Mouse (Mus musculus) intestine, embryonic 16.5 days (tissue): ENCODE measurements at regions not wholly inside any gene's neighbourhood (a gene's known extent, or its start where the extent isn't known, plus 50 kb on each side); places are given as distances from the start of the nearest gene placed in this dataset.
A peak's percentile ranks its signal among the peaks of the same experiment; 100 is the strongest.

ENCODE experiments used
- ATAC-seq: fragments of 200-750 bp; cut with Nextera tagmentation; 2 replicates; pipeline ENCODE4 v1.8.0; 2017; ENCODE audit warnings: moderate TSS enrichment, moderate library complexity
- H3K27ac ChIP-seq: fragments of 300-500 bp; sonication (generic); 2 replicates; pipeline ENCODE4 v1.5.1; 2014; ENCODE audit warnings: mild to moderate bottlenecking, low read length
- H3K27me3 ChIP-seq: fragments of 300-500 bp; sonication (generic); replicated peaks from 2 replicates; pipeline ENCODE4 v1.6.1; 2014; ENCODE audit warnings: low read length, control low read depth, mixed read lengths; ENCODE audit not compliant: control insufficient read depth, insufficient read depth
- H3K36me3 ChIP-seq: fragments of 300-500 bp; sonication (generic); 2 replicates; pipeline ENCODE4 v1.6.1; 2014; ENCODE audit warnings: low read length, control low read depth; ENCODE audit not compliant: control insufficient read depth, insufficient read depth
- H3K4me1 ChIP-seq: fragments of 300-500 bp; sonication (generic); 2 replicates; pipeline ENCODE4 v1.6.1; 2014; ENCODE audit warnings: low read length, control low read depth, mixed read lengths; ENCODE audit not compliant: control insufficient read depth, insufficient read depth
- H3K4me2 ChIP-seq: fragments of 300-500 bp; sonication (generic); 2 replicates; pipeline ENCODE4 v1.6.1; 2014; ENCODE audit warnings: low read depth, low read length, control low read depth
- H3K4me3 ChIP-seq: fragments of 300-500 bp; sonication (generic); 2 replicates; pipeline ENCODE4 v1.5.1; 2014; ENCODE audit warnings: mild to moderate bottlenecking, low read length
- H3K9ac ChIP-seq: fragments of 300-500 bp; sonication (generic); 2 replicates; pipeline ENCODE4 v1.6.1; 2014; ENCODE audit warnings: low read depth, low read length
- H3K9me3 ChIP-seq: fragments of 300-500 bp; sonication (generic); 2 replicates; pipeline ENCODE4 v1.6.1; 2016; ENCODE audit warnings: low read length, control low read depth; ENCODE audit not compliant: control insufficient read depth
- WGBS: fragments of 180-500 bp; shearing (Covaris S2); extraction: QIAGEN DNeasy Blood & Tissue Kit; methylation state at CpG from one replicate; pipeline ENCODE4 v1.1.7; 2014; 5-methylcytosine and 5-hydroxymethylcytosine counted together

- ATAC-seq, result no peak
- no peak overlapping the region for H3K4me3 ChIP-seq
- no peaks in the 10 kb centered on the region for H3K36me3 ChIP-seq
- H3K4me2 ChIP-seq, result no peak overlapping the region
- H3K9me3 ChIP-seq, result no peaks in the 10 kb centered on the region
- H3K9ac ChIP-seq, result no peak overlapping the region
- H3K27me3 ChIP-seq, result no peaks in the 10 kb centered on the region
- WGBS, result 83% methylated on average over 15 of the region's 15 CpGs
- no peak overlapping the region for H3K27ac ChIP-seq
- peaks cover 5% of the 10 kb centered on the region; the same call in 1 of the 2 replicates for H3K4me1 ChIP-seq
Observed at GRCm38 (mm10) chr17:88388441-88388951, 52.0 kb upstream of the Foxn2 start.

- Histone ChIP-seq H3K4me1 (peaks cover 5% of the 10 kb centered on the region; the same call in 1 of the 2 replicates), H3K4me2 (no peak overlapping the region), H3K27ac (no peak overlapping the region), H3K4me3 (no peak overlapping the region), H3K36me3 (no peaks in the 10 kb centered on the region), H3K27me3 (no peaks in the 10 kb centered on the region), H3K9ac (no peak overlapping the region), H3K9me3 (no peaks in the 10 kb centered on the region)
- 48% methylated on average over 14 of the region's 14 CpGs for WGBS
- peak; percentile 93 for ATAC-seq
Observed at GRCm38 (mm10) chr17:88389668-88390461, 50.6 kb upstream of the Foxn2 start.
